Mouse (Mus musculus) gastrocnemius, adult 2 months (tissue): Measurements from ENCODE around the gene Ttc3. TPM values are rescaled to one million over a fixed set of nuclear protein-coding genes. Genes with fewer than 3 reads are reported as not detected.
"Not testable (repeated sequence)": the region's sequence is repeated elsewhere in the genome, so short reads cannot be mapped to it uniquely, and the experiment has no call there.

Experiments used
- DNase-seq: peaks from one replicate; pipeline ENCODE4 v3.0.0; 2022
- H3K27ac ChIP-seq: fragments of 200-600 bp; 2 replicates; pipeline ENCODE4 v1.8.1; 2022; ENCODE audit warnings: mild to moderate bottlenecking
- H3K4me3 ChIP-seq: fragments of 200-600 bp; 2 replicates; pipeline ENCODE4 v1.8.1; 2022; ENCODE audit warnings: mild to moderate bottlenecking, moderate library complexity
- CTCF ChIP-seq: fragments of 200-600 bp; IDR thresholded peaks from 2 replicates; pipeline ENCODE4 v1.8.1; 2022; ENCODE audit warnings: antibody characterized with exemption, mild to moderate bottlenecking, moderate library complexity
- intact Hi-C: fragments of 180-260 bp; cut with DNase I; formaldehyde crosslinking; loops from one replicate; pipeline ENCODE4 v1.15.1; 2025
- total RNA-seq, 2 experiments: library from RNA; stranded (reverse); gene quantifications; 2 replicates each; pipeline ENCODE4 v1.2.3; 2021

The Ttc3 gene
- total RNA-seq, 2 experiments from 2014 or later = 54.4 to 55.3 TPM

DNA sequence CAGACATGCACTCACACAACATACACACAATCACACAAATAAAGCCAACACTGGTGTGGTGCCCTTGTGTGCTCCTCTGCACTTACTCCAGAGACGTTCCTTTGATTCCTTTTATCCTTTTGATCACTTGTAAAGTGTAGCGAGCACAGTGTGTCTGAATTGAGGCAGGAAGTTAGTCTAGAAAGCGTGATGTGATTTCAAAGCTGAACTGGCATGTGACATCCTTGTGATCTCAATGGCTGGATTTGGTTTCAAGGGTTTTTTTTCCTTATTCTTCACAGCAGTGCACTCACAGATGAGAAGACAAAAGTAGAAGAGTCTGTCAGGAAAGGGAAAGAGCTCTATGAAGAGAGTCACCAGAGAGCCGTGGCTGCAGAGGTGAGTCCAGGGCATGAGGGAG, 83.7 kb downstream of the Ttc3 start:
- H3K4me3 ChIP-seq = no peak overlapping the region
- no peak for TF ChIP-seq CTCF
- no peak overlapping the region for H3K27ac ChIP-seq
- intact Hi-C loops = no loop called here
- no peak for DNase-seq

DNA sequence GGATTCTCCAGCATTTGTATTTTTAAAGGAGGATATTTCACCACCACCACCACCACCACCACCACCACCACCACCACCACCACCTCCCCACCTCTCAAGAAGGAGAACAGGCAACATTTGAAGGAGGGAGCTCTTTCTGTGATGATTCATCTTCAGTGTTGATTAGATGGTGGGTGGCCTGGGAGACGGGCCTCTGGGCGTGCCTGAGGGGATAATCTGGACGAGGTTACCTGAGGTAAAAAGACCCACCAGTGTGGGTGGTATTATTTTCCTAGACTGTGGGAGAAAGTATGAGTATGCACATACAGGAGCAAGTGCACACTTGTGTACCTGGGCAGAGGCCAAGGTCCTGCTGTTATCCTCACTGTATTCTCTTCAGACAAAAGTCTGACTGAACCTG, 93.6 kb downstream of the Ttc3 start:
- no peak for TF ChIP-seq CTCF
- Histone ChIP-seq H3K4me3 (no peak overlapping the region), H3K27ac (no peak overlapping the region)
- intact Hi-C loops = no loop called here
- no peak for DNase-seq

DNA sequence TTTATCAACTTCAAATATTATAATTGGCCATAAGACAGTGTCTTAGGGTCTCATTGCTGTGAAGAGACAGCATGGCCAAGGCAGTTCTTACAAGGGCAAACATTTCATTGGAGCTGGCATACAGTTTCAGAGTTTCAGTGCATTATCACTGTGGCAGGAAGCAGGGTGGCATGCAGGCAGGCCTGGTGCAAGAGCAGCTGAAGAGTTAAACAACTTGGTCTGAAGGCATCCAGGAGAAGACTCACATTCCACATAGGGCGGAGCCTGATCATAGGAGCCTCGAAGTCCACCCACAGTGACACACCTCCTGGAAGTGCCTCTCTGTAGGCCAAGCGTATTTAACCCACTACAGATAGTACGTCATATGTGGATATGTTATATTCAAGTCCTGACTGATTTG, 95.5 kb downstream of the Ttc3 start:
- intact Hi-C loops = loop anchor here (2.0 kb wide), 1 partner anchor 153 kb away; no protein-coding TSS in a partner anchor
- no peak for TF ChIP-seq CTCF
- Histone ChIP-seq H3K27ac (no peak overlapping the region), H3K4me3 (no peak overlapping the region)
- DNase-seq = no peak

DNA sequence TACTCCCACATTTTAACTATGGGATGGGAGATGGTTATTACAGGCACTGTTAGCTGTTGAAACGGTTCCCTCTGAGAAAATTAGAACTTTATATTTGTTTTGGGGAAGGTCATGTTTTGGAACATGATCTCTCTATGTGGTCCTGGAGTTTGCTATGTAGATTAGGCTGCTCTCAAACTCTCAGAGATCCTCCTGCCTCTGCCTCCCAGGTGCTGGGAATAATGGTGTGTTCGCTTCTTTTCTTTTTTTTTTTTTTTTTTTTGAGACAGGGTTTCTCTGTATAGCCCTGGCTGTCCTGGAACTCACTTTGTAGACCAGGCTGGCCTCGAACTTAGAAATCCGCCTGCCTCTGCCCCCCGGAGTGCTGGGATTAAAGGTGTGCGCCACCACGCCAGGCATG, 95.9 kb downstream of the Ttc3 start:
- intact Hi-C loops = loop anchor here (2.0 kb wide), 1 partner anchor 152 kb away; no protein-coding TSS in a partner anchor
- not testable (repeated sequence) for H3K27ac ChIP-seq, DNase-seq, H3K4me3 ChIP-seq

DNA sequence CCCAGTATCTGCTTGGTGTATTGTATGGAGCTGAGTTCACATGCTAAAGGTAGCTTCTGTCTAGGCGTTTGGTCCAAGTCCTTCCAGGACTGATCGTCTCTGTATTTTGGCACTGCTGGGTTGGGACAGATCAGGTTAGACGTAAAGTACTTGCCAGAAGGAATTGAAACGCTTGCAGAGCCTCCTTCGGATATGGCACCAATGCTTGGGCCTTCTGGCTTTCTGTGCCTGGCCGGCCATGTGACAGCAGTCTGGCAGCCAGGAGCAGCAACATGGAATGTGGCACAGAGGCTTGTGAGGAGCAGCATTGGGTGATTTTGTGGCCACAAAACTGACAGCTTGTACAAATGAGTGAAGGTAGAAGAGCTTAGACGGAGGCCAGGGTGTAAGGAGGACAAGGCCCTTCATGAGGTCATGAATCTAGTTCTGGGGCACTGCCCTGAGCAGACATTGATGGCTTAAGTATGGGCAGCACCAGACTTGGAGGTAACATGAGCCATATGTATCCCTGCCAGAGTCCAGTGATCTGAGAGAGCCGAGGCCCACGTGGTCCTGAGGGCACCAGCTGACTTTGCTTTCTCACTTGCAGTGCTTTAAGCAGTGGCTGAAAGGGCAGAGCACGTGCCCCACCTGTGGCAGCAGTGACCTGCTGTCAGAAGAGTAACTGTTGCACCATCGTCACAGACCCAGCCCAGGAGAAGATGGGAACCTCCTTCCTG, 97.1 kb downstream of the Ttc3 start:
- peak; percentile 88 for DNase-seq
- peak overlapping the region; percentile 93 for H3K27ac ChIP-seq
- H3K4me3 ChIP-seq = no peak overlapping the region
- intact Hi-C loops = loop anchor here (2.0 kb wide), 1 partner anchor 151 kb away; no protein-coding TSS in a partner anchor
- TF ChIP-seq CTCF = no peak

DNA sequence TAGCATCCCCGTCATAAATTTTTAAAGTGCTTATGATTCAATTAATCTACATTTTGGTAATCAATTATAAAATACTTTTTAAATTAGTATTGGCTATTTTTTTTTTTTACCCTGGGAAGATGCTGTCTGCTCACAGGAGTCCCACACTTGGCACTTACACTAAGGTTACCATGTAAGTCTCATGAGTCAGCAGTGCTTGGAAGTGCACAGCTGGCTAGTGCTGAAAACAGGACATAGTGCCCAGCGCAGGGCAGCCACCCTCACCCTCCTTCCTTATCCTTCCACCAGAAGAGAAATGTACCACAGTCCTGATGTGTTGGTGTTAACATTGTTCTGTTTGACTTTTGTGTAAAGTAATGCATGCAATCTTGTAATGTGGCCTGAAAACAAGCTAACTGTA, 98.0 kb downstream of the Ttc3 start:
- H3K4me3 ChIP-seq = no peak overlapping the region
- peak overlapping the region; percentile 93 for H3K27ac ChIP-seq
- intact Hi-C loops = no loop called here
- peak; percentile 50 for DNase-seq
- TF ChIP-seq CTCF = no peak

DNA sequence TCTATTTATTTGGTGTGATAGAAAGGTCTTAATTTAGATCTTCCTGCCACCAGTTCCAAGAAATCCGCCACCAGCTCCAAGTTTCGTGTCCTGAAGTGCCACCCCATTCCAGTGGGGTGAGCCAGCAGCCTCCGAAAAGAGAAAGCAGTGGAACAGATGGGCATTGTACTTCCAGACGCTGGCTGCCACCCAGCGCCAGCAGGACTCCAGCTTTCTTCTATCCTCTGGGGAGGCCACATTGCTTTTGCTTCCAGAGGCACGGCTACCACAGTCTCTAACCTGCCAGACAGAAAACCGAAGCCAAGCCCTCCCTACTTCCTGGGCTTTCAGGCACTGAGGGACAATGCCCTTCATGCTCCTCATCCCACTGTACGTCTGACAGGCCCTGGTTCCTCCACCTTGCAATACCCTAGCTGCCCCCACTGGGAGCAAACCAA, 102.1 kb downstream of the Ttc3 start:
- peak overlapping the region; percentile 65 for H3K4me3 ChIP-seq
- TF ChIP-seq CTCF = no peak
- intact Hi-C loops = loop anchor here (2.0 to 5.0 kb wide), 3 partner anchors 50 to 240 kb away; no protein-coding TSS in a partner anchor
- peak overlapping the region; percentile 91 for H3K27ac ChIP-seq
- DNase-seq = peak; percentile 85

DNA sequence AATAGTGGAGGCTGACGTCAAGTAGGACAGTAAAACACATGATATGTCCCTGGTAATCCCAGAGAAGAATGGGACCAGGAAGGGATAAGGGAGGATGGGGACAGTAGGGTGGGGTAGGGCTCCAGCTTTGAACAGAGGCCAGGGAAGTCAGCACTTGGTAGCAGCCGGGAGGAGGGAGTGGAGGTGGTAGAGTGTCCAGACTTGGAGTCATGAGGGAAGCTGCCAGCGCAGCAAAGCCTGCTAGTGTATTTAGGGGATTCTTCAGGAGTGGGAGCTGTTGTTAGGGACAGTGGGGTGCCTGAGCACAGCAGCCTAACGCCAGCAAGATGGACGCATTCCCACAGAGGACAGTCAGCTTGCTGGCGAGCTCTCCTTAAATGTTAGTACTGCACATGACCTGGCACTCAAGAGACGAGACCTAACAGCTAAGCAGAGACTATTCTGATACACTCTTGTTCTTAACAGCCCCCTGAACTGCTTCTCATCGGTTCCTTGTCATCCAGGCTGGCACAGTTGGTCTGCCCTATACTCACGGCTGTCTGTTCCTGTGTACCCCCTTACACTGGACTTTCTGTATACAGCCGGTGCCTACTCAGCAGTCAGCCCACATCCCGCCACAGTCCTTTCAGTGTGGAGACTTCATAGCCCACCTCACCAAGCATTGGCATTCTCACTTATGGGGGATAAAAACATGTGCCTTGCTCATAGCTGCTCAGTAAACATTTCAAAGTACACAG, 102.8 kb downstream of the Ttc3 start:
- peak overlapping the region; percentile 91 for H3K27ac ChIP-seq
- peak overlapping the region; percentile 65 for H3K4me3 ChIP-seq
- intact Hi-C loops = loop anchor here (2.0 to 5.0 kb wide), 3 partner anchors 49 to 239 kb away; no protein-coding TSS in a partner anchor
- TF ChIP-seq CTCF = no peak
- peak; percentile 68 for DNase-seq

DNA sequence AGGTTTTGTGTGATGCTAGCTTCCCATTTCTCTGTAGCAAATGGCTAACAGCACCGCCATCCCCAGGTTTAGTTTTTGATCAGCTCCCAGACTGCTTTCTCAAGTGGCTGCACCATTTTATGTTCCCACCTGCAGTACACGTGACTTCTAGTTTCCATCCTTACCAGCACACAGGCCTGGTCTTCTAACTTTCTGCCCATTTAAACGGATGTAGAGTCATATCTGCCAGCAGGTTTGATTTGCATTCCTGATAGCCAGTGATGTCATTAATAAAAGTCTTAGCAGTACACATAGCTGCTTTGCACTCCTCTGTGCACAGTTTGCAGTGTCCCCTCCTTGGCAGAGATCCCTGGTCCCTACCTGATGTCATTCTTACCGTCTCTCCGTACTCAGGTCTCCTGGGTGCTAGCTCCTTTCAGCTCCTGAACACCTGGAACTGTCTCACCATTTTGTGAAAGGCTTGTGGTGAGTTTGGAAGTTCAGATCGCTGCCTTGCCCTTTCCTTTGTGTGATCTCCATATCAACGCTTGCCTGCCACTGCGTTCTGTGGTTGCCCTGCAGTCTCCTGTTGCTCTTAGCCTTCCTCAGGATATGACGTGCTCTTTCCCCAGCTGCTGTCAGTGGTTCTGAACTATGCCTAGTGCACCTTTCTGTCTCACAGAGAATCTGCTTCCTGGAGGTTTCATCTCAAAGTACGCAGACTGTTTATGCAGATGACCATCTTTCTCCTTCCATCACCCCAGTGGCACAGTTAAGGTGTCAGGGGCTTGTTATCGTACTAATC, 114.5 kb downstream of the Ttc3 start:
- H3K27ac ChIP-seq = no peak overlapping the region
- no peak overlapping the region for H3K4me3 ChIP-seq
- TF ChIP-seq CTCF = no peak
- intact Hi-C loops = no loop called here
- DNase-seq = no peak

DNA sequence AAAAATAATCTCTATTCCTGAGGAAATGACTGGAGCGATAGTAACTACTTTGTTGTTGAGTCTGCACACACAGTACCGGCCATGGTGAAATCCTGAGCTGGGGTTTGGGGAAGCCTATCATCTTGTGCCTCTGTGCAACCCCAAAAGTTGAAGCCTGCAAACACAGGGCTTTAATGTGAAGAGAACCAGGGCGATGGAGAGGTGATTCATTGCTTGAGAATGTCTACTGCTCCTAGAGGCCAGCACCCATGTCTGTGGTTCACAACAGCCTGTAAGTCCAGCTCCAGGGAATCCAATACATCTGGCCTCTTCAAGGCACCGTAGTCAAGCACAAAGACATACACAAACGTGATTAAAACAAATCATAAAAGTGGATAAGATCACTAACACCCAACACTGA, 116.9 kb downstream of the Ttc3 start:
- intact Hi-C loops = no loop called here
- no peak for TF ChIP-seq CTCF
- no peak for DNase-seq
- H3K27ac ChIP-seq = no peak overlapping the region; the same call in 1 of the 2 replicates
- no peak overlapping the region for H3K4me3 ChIP-seq

DNA sequence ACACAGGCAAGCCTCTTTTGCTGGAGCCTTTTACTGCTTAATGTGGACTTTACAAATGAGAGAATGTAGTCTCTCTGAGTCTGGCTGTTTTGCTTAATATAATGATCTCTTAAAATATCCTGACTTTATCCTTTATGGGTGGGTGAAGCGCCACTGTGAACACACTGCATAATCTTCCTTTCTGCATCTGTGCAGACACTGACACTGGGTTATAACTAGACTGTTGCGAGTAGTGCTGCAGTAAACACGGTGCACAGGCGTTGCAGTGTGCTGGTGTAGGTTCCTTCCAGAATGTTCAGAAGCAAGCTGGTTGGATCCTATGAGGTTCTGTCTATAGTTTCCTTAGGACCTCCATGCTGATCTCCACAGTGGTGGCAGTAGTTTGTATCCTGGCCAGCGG, 118.9 kb downstream of the Ttc3 start:
- Histone ChIP-seq H3K4me3 (no peak overlapping the region), H3K27ac (no peak overlapping the region)
- no peak for TF ChIP-seq CTCF
- DNase-seq = no peak
- intact Hi-C loops = no loop called here

DNA sequence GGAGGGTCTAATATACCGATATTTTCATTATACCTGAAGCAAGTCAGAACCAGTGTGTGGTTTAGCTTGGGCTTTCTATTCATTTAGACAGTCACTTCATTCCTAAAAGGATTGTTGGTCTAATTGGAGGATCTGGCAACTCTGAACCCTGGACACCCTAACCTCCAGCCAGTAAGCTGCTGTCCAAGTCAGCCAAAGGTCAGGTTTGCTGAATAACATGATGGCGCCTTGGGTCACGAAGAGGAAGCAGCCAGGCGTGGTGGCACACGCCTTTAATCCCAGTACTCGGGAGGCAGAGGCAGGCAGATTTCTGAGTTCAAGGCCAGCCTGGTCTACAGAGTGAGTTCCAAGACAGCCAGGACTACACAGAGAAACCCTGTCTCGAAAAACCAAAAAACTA, 126.8 kb downstream of the Ttc3 start:
- peak overlapping the region; percentile 70 for H3K27ac ChIP-seq
- intact Hi-C loops, H3K4me3 ChIP-seq, DNase-seq: not testable (repeated sequence)

DNA sequence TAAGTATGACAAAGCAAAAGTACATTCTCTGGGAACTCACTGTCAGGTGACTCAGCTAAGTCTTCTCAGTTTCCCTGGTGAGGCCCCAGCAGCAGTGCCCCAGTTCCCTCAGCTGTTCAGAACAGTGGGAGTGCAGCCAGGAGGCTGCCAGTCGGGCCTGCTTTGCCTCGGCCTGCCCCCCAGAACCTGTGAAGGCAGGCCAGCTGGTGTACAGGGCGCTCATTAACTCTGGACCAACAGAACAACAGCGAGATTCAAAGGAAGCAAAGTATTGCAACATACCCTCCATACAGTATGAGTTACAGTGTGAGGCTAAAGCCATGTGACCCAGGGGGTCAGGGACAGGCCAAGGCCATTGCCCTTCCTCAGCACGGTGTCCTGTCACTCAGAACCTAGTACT, 127.5 kb downstream of the Ttc3 start:
- TF ChIP-seq CTCF = no peak
- DNase-seq = peak; percentile 85
- no peak overlapping the region for H3K4me3 ChIP-seq
- peak overlapping the region; percentile 70 for H3K27ac ChIP-seq
- intact Hi-C loops = no loop called here
